Mouse (Mus musculus) bone marrow, adult 2 months (tissue): ENCODE results near the gene Rpp14.

Experiments
- CTCF ChIP-seq: fragments of 200-500 bp; IDR thresholded peaks from 2 replicates; pipeline ENCODE4 v1.5.1; 2011; ENCODE audit warnings: low read length, control low read depth; ENCODE audit not compliant: control insufficient read depth, insufficient read depth
- POLR2A ChIP-seq: fragments of 200-500 bp; IDR thresholded peaks from 2 replicates; pipeline ENCODE4 v1.6.1; 2011; ENCODE audit warnings: low read depth, mild to moderate bottlenecking, control low read depth, low read length, borderline replicate concordance; ENCODE audit not compliant: control insufficient read depth

- TF ChIP-seq CTCF (no peak), POLR2A (no peak)
Observed at GRCm38 (mm10) chr14:8034561-8034960, 45.6 kb upstream of the Rpp14 start.
